Mouse (Mus musculus) heart, embryonic 12.5 days (tissue): ENCODE data around the gene Pear1. TPM values are rescaled to one million over a fixed set of nuclear protein-coding genes. Genes with fewer than 3 reads are reported as not detected.

ENCODE experiments used
- ATAC-seq: fragments of 200-750 bp; cut with Nextera tagmentation; 2 replicates; pipeline ENCODE4 v1.8.0; 2017; ENCODE audit warnings: moderate TSS enrichment, moderate library complexity; ENCODE audit not compliant: insufficient number of reproducible peaks, low FRiP score
- H3K27ac ChIP-seq: fragments of 300-500 bp; sonication (generic); 2 replicates; pipeline ENCODE4 v1.5.1; 2016; ENCODE audit warnings: mild to moderate bottlenecking, moderate library complexity; ENCODE audit not compliant: poor library complexity, severe bottlenecking
- H3K27me3 ChIP-seq: fragments of 300-500 bp; sonication (generic); replicated peaks from 2 replicates; pipeline ENCODE4 v1.6.1; 2016; ENCODE audit warnings: mild to moderate bottlenecking, moderate library complexity
- H3K36me3 ChIP-seq: fragments of 300-500 bp; sonication (generic); 2 replicates; pipeline ENCODE4 v1.6.1; 2016; ENCODE audit warnings: mild to moderate bottlenecking, moderate library complexity
- H3K4me1 ChIP-seq: fragments of 300-500 bp; sonication (generic); replicated peaks from 2 replicates; pipeline ENCODE4 v1.6.1; 2016; ENCODE audit warnings: mild to moderate bottlenecking
- H3K4me2 ChIP-seq: fragments of 300-500 bp; sonication (generic); 2 replicates; pipeline ENCODE4 v1.6.1; 2016; ENCODE audit warnings: mild to moderate bottlenecking, moderate library complexity
- H3K4me3 ChIP-seq: fragments of 300-500 bp; sonication (generic); 2 replicates; pipeline ENCODE4 v1.5.1; 2016; ENCODE audit warnings: mild to moderate bottlenecking
- H3K9ac ChIP-seq: fragments of 300-500 bp; sonication (generic); 2 replicates; pipeline ENCODE4 v1.6.1; 2016; ENCODE audit warnings: mild to moderate bottlenecking, moderate library complexity
- H3K9me3 ChIP-seq: fragments of 300-500 bp; sonication (generic); replicated peaks from 2 replicates; pipeline ENCODE4 v1.6.1; 2016; ENCODE audit warnings: mild to moderate bottlenecking, moderate library complexity
- WGBS: fragments of 180-500 bp; shearing (Covaris S2); methylation state at CpG from one replicate; pipeline ENCODE4 v1.1.7; 2016; 5-methylcytosine and 5-hydroxymethylcytosine counted together
- polyA plus RNA-seq: library from polyadenylated mRNA; unstranded; fragments of >200 nt; fragmentation: Nextera tagmentation; extraction: Ambion mirVana; gene quantifications from 2 replicates; pipeline ENCODE4 v1.2.1, GENCODE M21; 2016

Gene Pear1
- polyA plus RNA-seq, 1 experiment from 2014 or later, result 16.1 TPM

DNA sequence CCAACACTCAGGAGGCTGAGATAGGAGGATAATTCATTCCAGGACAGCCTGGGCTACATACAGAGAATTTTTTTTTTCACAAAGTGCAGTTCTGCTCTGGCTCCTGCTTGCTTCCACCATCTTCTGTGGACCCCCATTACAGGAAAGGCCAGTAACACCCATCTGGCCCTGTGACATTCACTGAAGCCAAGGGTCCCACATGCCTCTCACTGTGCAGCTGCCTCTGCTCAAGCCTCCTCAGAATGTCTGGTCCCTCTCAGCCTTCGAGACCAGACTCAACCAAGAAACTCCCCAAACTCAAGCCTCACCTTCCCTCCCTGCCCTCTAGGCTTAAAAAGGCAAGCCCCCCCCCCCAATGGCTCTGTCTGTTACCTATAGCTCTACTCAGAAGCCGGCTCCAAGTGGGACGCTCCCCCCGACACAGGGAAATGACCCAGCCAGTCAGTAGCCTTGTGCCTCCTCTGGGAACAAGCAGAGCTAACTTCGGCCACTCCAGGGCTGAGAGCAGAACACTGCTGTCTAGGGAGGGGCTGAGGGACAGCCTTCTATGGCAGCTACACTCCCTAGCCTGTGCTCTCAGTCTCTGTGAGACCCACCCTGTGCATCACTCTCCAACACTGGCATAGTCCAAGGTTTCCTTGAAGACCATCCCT is 58.3 kb downstream of the Pear1 start:
- Histone ChIP-seq H3K4me2 (peak overlapping the region; percentile 60), H3K27me3 (peaks cover 32% of the 10 kb centered on the region), H3K9me3 (no peaks in the 10 kb centered on the region), H3K4me1 (peaks cover 61% of the 10 kb centered on the region), H3K36me3 (no peaks in the 10 kb centered on the region), H3K9ac (no peak overlapping the region), H3K4me3 (no peak overlapping the region), H3K27ac (peak overlapping the region; percentile 87)
- ATAC-seq, result no peak
- WGBS, result 58% methylated on average over 5 of the region's 5 CpGs

DNA sequence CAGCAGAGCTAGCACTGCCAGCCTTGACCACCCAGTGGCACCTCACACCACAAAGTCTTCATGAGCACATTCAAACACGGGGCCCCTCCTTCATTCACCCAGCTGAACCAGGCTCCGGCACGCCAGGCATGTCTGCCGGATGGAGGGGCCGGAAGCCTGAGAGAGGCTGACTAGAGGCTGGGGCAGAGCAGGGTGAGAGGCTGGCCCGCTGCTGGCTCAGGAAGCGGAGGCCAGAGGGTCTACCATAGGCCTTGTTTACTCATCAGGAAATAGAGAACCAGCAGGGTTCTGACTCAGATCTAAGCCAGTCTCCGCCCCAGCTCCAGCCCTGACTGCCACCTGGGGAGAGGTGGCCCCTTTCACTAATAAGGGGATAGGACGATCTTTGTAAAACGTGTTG is 59.0 kb downstream of the Pear1 start:
- peak; percentile 67 for ATAC-seq
- Histone ChIP-seq H3K4me2 (peak overlapping the region; percentile 60), H3K27me3 (peaks cover 32% of the 10 kb centered on the region), H3K9me3 (no peaks in the 10 kb centered on the region), H3K4me3 (peak overlapping the region; percentile 19; the same call in 1 of the 2 replicates), H3K36me3 (no peaks in the 10 kb centered on the region), H3K4me1 (peaks cover 61% of the 10 kb centered on the region), H3K27ac (peak overlapping the region; percentile 87), H3K9ac (no peak overlapping the region)
- 17% methylated on average over 10 of the region's 10 CpGs for WGBS

DNA sequence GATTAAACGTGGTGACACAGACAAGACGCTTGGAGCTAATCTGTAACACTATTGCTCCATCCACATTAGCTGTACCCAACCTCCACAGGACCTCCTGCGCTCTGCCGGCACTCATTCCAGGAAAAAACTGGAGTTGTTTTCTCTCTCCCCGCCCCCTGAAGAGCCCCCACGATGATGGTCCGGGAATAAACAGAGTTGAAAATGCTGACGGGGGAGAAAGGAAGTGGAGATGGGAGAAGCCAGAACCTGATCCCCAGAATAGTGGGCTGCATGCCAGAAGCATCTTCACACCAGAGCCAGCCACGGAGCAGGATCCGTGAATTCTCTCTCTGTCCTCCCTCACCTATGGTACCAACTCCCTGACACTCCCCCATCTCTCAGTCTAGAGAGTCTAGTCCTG is 59.6 kb downstream of the Pear1 start:
- 18% methylated on average over 10 of the region's 10 CpGs for WGBS
- Histone ChIP-seq H3K9ac (no peak overlapping the region), H3K9me3 (no peaks in the 10 kb centered on the region), H3K4me2 (peak overlapping the region; percentile 60), H3K36me3 (no peaks in the 10 kb centered on the region), H3K4me3 (peak overlapping the region; percentile 19; the same call in 1 of the 2 replicates), H3K27ac (peak overlapping the region; percentile 87), H3K4me1 (peaks cover 61% of the 10 kb centered on the region), H3K27me3 (peaks cover 27% of the 10 kb centered on the region)
- no peak for ATAC-seq

DNA sequence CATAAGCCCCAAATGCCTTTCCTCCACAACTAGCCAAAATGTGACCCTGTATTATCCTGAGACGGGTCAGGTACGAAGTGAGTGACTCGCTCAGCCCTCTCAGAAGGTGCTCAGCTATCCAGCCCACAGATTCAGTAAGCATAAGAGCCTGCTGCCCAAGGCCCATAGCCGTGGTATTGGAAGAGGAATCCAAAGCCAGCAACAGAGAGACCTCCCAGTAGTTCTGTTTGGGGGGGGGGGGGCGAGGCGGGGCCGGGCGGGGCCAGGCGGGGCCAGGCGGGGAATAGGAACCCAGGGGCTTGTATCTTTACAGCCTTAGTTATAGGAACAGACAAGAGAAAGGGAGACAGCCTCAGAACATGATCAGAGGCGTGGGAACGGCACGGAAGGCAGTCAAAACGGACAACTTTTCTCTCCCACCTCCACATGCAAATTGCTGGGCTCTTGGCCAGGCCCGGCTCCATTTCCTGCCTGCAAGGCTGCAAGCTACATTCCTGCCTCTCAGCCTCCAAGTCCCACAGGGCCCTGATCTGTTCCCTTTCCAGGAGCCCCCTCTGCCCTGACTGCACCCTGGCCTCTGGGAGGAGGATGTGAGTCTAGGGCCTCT is 60.3 kb downstream of the Pear1 start:
- Histone ChIP-seq H3K27me3 (peaks cover 26% of the 10 kb centered on the region), H3K27ac (peak overlapping the region; percentile 87), H3K4me2 (peak overlapping the region; percentile 60), H3K9ac (peak overlapping the region; percentile 48), H3K9me3 (no peaks in the 10 kb centered on the region), H3K36me3 (0 out of 2 replicates have a peak, but pooled peaks cover 6% of the 10 kb centered on the region), H3K4me1 (peaks cover 61% of the 10 kb centered on the region), H3K4me3 (peak overlapping the region; percentile 19)
- WGBS, result 17% methylated on average over 15 of the region's 15 CpGs
- peak; percentile 58 for ATAC-seq

DNA sequence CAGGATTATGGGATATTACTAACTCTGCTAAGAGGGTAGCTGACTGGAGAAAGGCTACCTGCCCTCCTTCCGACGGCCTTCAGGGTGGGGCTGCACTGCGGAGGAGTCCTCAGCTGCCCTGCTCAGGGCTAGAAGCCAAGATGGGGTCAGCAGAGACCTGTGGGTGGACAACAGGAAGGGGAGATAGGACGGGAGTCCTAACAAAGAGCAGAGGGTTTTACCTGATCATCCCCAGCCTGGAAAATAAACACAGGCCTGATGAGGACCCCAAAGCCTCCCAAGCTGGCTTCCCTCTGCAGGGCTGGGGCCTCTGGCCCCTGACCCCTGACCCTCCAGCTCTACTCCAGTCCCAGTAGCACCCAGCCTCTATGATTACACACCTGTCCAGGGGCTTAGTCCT is 60.9 kb downstream of the Pear1 start:
- peak overlapping the region; percentile 60 for H3K4me2 ChIP-seq
- H3K27ac ChIP-seq, result peak overlapping the region; percentile 87
- no peak overlapping the region for H3K9ac ChIP-seq
- ATAC-seq, result no peak
- H3K4me1 ChIP-seq, result peaks cover 61% of the 10 kb centered on the region
- 0 out of 2 replicates have a peak, but pooled peaks cover 8% of the 10 kb centered on the region for H3K36me3 ChIP-seq
- no peaks in the 10 kb centered on the region for H3K9me3 ChIP-seq
- 37% methylated on average over 4 of the region's 4 CpGs for WGBS
- no peak overlapping the region; the same call in 1 of the 2 replicates for H3K4me3 ChIP-seq
- peaks cover 24% of the 10 kb centered on the region for H3K27me3 ChIP-seq

DNA sequence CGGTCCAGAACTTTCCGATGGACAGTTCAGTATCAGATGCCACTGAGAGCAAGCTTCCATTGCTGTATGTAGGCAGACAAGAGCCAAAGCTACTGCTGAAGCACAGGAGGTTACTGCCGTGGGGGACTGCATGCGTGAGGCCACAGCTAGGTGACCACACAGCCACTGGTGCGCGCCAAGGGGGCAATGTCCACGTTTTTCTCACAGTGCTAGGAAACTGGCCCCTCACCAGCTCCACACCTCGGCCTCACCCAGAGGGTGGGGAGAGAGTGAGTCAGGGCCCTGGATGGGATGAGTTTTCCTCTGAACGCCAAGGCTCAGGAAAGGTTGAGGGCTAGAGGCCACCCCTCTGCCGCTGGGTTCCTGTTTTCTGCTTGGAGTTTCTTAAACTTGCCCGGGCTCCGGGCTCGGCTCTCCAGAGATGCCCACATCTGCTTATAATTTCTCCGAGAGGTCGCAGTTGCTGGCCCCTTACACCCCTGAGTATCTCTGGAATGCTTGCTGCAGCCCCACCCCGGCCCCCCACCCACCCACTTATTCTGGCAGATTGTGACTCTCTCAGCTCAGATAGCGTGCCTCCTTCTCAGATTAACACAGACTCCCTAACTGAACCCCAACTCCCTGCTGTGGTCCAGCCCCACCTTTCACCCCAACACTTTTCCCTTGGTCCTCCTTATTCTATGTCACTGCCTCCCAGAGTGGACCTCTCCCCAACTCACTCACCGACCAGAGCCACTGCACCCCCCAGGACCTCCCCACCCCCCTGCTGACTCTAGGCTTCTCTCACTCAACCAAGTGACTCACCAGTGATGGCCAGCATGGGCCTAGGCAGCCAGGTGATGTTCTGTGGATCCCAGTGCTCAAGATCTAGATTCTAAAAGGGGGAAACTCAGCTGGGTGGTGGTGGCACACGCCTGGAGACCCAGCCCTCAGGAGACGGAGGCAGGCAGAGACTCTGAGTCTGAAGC is 62.4 kb downstream of the Pear1 start:
- Histone ChIP-seq H3K36me3 (peaks cover 17% of the 10 kb centered on the region), H3K9ac (no peak overlapping the region), H3K9me3 (no peaks in the 10 kb centered on the region), H3K4me2 (no peak overlapping the region), H3K27ac (no peak overlapping the region), H3K4me3 (no peak overlapping the region), H3K27me3 (peaks cover 23% of the 10 kb centered on the region), H3K4me1 (peaks cover 50% of the 10 kb centered on the region)
- ATAC-seq, result no peak
- WGBS, result 64% methylated on average over 20 of the region's 20 CpGs

DNA sequence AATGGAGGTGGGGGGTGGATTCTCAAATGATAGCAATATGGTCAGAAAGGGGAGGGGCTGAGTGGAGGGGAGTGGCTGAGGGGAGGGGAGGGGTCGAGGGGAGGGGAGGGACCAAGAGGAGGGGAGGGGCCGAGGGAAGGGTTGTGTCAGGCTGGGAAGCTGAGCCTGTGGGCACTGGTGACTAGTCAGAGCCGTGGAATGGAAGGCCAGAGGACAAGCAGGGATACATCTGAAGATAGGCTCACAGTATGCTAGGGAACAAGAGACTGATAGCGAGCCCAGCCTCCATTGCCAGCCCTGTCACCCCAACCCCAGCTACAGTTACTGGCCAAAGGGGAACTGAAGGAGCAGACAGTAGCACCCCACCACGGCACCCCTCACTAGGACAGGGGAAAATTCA is 65.5 kb downstream of the Pear1 start:
- H3K9me3 ChIP-seq, result no peaks in the 10 kb centered on the region
- no peak overlapping the region for H3K9ac ChIP-seq
- peaks cover 23% of the 10 kb centered on the region for H3K4me1 ChIP-seq
- H3K27me3 ChIP-seq, result peaks cover 27% of the 10 kb centered on the region
- H3K36me3 ChIP-seq, result peaks cover 28% of the 10 kb centered on the region
- no peak for ATAC-seq
- no peak overlapping the region for H3K27ac ChIP-seq
- H3K4me2 ChIP-seq, result no peak overlapping the region
- WGBS, result 42% methylated on average over 4 of the region's 5 CpGs
- no peak overlapping the region for H3K4me3 ChIP-seq

DNA sequence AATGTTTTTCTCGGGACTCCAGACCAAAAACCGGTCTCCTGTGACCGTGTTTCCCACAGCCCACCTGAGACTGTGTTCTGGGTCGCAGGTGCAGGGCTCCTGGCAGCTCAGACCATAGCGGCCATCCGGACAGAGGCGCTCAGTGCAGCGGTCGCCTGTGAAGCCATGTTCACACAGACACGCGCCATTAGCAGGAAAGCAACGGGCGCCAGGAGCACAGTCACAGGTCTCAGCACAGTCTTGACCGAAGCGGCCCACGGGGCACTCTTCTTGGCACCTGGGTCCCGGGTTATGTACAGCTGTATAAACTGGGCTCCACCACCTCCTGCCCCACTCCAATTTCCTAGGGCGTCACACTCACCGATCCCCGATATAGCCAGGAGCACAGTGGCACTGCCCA is 67.6 kb downstream of the Pear1 start:
- peaks cover 45% of the 10 kb centered on the region for H3K36me3 ChIP-seq
- peaks cover 39% of the 10 kb centered on the region for H3K27me3 ChIP-seq
- 53% methylated on average over 20 of the region's 20 CpGs for whole genome bisulfite sequencing
- H3K4me1 ChIP-seq, result peaks cover 1% of the 10 kb centered on the region
- H3K9me3 ChIP-seq, result no peaks in the 10 kb centered on the region
- no peak overlapping the region for H3K4me3 ChIP-seq
- no peak overlapping the region for H3K9ac ChIP-seq
- no peak overlapping the region for H3K4me2 ChIP-seq
- ATAC-seq, result no peak
- H3K27ac ChIP-seq, result no peak overlapping the region

DNA sequence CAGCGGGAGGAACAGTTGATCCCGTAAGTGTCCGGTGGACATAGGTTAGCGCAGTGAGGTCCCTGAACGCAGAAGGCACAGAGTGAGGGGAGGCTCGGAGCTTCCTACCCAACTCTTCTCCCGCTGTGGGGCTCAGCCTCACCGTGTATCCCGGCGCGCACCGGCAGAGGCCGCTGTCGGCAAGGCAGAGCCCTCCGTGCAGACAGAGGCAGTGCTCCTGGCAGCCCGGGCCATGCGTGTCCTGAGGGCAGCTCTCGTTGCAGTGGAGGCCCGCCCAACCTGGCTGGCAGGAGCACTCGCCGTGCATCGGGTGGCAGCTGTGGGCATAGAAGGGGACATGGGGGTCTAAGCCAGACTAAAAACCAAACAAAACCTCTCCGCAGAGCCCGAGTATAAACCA is 68.1 kb downstream of the Pear1 start:
- Histone ChIP-seq H3K27me3 (peaks cover 43% of the 10 kb centered on the region), H3K4me1 (no peaks in the 10 kb centered on the region; the same call in 1 of the 2 replicates), H3K36me3 (peaks cover 51% of the 10 kb centered on the region), H3K27ac (no peak overlapping the region), H3K9me3 (no peaks in the 10 kb centered on the region), H3K4me3 (peak overlapping the region; percentile 7; the same call in 1 of the 2 replicates), H3K4me2 (peak overlapping the region; percentile 52), H3K9ac (peak overlapping the region; percentile 28; the same call in 1 of the 2 replicates)
- ATAC-seq, result peak; percentile 62
- WGBS, result 6% methylated on average over 24 of the region's 24 CpGs

DNA sequence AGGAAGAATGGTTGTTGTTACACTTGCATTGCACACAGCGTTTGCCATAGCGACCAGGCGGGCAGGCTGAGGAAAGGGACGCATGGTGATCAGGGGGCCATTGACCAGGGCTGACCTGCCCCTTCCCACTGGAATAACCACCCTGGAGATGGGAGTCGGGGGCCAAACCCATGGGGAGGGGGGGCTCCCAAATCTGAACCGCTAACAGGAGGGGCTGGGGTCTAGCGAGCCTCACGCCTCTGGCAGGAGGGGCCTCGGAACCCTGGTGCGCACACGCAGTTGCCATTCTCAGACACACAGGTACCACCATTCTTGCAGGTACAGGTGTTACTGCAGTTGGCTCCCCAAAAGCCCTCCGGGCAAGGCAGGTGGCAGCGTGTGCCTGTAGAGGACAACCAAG is 70.3 kb downstream of the Pear1 start:
- WGBS, result 86% methylated on average over 13 of the region's 13 CpGs
- H3K4me2 ChIP-seq, result no peak overlapping the region
- H3K36me3 ChIP-seq, result peaks cover 63% of the 10 kb centered on the region
- H3K4me1 ChIP-seq, result no peaks in the 10 kb centered on the region; the same call in 1 of the 2 replicates
- no peaks in the 10 kb centered on the region for H3K9me3 ChIP-seq
- no peak overlapping the region for H3K9ac ChIP-seq
- H3K27me3 ChIP-seq, result peaks cover 47% of the 10 kb centered on the region
- H3K4me3 ChIP-seq, result no peak overlapping the region
- H3K27ac ChIP-seq, result no peak overlapping the region
- no peak for ATAC-seq

DNA sequence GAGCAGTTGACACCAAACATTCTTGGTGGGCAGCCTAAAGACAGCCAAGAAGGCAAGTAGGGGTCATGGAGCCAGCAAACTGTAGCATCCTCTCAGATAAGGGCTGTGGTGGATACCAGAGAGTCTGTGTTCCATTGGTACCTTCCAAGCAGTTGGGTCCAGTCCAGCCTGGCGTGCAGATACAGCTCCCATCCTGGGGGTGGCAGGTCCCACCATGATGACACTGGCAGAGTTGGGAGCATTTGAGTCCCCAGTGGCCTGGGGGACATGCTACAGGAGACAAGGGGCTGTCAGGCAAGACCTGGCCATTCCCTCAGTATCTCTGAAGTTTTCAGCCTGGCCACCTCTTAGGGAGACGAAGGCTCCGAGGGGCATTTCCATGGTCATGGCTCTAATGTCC is 71.5 kb downstream of the Pear1 start:
- no peaks in the 10 kb centered on the region for H3K9me3 ChIP-seq
- H3K27ac ChIP-seq, result no peak overlapping the region
- H3K27me3 ChIP-seq, result peaks cover 45% of the 10 kb centered on the region
- no peak overlapping the region for H3K9ac ChIP-seq
- peaks cover 5% of the 10 kb centered on the region for H3K4me1 ChIP-seq
- no peak overlapping the region for H3K4me2 ChIP-seq
- peaks cover 55% of the 10 kb centered on the region for H3K36me3 ChIP-seq
- 77% methylated on average over 3 of the region's 3 CpGs for WGBS
- ATAC-seq, result no peak
- no peak overlapping the region for H3K4me3 ChIP-seq
